In the genomic region with DNA sequence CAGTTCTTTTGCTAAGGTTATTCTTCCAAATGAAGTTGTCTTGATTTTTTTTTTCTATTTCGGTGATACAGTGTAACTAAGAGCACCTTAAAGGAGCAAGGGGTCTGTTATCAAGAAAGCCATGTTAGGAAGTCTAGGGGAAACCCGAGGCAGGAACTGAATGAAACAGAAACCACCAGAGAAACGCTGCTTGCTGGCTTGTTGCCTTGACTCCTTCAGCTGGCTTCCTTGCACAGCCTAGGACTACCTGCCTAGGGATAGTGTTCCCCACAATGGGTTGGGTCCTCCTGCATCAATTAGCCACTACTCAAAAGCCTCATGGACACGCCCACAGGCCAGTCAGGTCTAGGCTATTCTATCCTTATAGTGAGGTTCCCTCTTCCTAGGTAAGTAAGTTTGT, we compare ENCODE assay signal across 19 mouse cellular contexts.
DNase-seq lines count a peak whose midpoint lies in the region; ATAC-seq and TF ChIP-seq lines count a peak whose summit lies in the region.
"Had no signal": no experiment of that assay in that cellular context is flagged by ENCODE, and none has a peak within 500 bp of the region (broad histone marks: within the 10 kb centered on the region; RNA-seq: fewer than 3 reads in every experiment).

No protein-coding gene starts in this region.

- H3K4me3 ChIP-seq in bone marrow macrophage, adult 2 months (ENCODE audit: insufficient read depth, low read length) = peak overlapping the region; percentile 31; the same call in 1 of the 2 replicates
- H3K4me3 ChIP-seq: embryonic facial prominence, embryonic 12.5 days; heart, embryonic 13.5 days; intestine, embryonic 15.5 days; layer of hippocampus, adult 2 months; midbrain, embryonic 12.5 days had no signal

- no peak for TF ChIP-seq CTCF in bone marrow macrophage, adult 2 months (IDR thresholded peaks at IDR 0.05; ENCODE audit: low read depth, low read length)

- peaks cover 20% of the 10 kb centered on the region for H3K4me1 ChIP-seq in bone marrow macrophage, adult 2 months (ENCODE audit: control insufficient read depth, insufficient read depth, low read length)
- H3K4me1 ChIP-seq: embryonic facial prominence, embryonic 12.5 days; heart, embryonic 13.5 days; midbrain, embryonic 12.5 days had no signal

- no peak overlapping the region for H3K27ac ChIP-seq in bone marrow macrophage, adult 2 months (ENCODE audit: insufficient read depth, low read depth, low read length)
- H3K27ac ChIP-seq: embryonic facial prominence, embryonic 12.5 days; heart, embryonic 13.5 days; hindbrain, embryonic 14.5 days; intestine, embryonic 15.5 days; layer of hippocampus, adult 2 months; macrophage; midbrain, embryonic 12.5 days had no signal

- no peak for TF ChIP-seq POLR2A in bone marrow macrophage, adult 2 months (IDR thresholded peaks at IDR 0.05; ENCODE audit: borderline replicate concordance, low read depth, low read length)

- peak; percentile 16; the same call in 1 of the 2 replicates for ATAC-seq in neutrophil, adult 5-6 weeks (ENCODE audit: extremely low read depth, insufficient number of reproducible peaks, low FRiP score, poor library complexity, severe bottlenecking)
- ATAC-seq: intestine, embryonic 15.5 days had no signal

- peak; percentile 91 for DNase-seq in heart, adult 11 months
- no peak for DNase-seq in heart, adult 18-20 months
- peak; percentile 62 for DNase-seq in A20 (ENCODE audit: low read depth, low spot score)
- DNase-seq in adrenal gland, adult 2 months = no peak
- no peak for DNase-seq in cerebellum, postnatal 14 days
- DNase-seq: cerebellum, adult 11-12 months; cerebellum, postnatal 25 days; right cerebral cortex, postnatal 14 days; spleen, adult 18-20 months; thymus, postnatal 36 days had no signal

Comparison
In these comparisons a context has a peak if more than half of its experiments do, and no peak if none do; other contexts are left out.
1. DNase-seq: peak in heart, adult 11 months (single experiment) and A20 (single experiment); none in heart, adult 18-20 months (0 of 2), adrenal gland, adult 2 months (single experiment) and cerebellum, postnatal 14 days (0 of 2).